Mouse (Mus musculus) kidney, postnatal 0 days (tissue): ENCODE results near the gene Trmt10c. TPM values are rescaled to one million over a fixed set of nuclear protein-coding genes. Genes with fewer than 3 reads are reported as not detected.
A peak's percentile ranks its signal among the peaks of the same experiment; 100 is the strongest.

Experiments used
- ATAC-seq: fragments of 200-750 bp; cut with Nextera tagmentation; replicated peaks from 2 replicates; pipeline ENCODE4 v1.8.0; 2017; ENCODE audit warnings: low read depth, moderate number of reproducible peaks, moderate TSS enrichment, moderate library complexity; ENCODE audit not compliant: low FRiP score
- DNase-seq: peaks from one replicate; pipeline ENCODE4 v3.0.0-alpha.2; 2016; ENCODE audit warnings: low spot score
- H3K27ac ChIP-seq: fragments of 300-500 bp; sonication (generic); 2 replicates; pipeline ENCODE4 v1.5.1; 2014; ENCODE audit warnings: mild to moderate bottlenecking
- H3K27me3 ChIP-seq: fragments of 300-500 bp; sonication (generic); 2 replicates; pipeline ENCODE4 v1.6.1; 2014; ENCODE audit warnings: low read length, mixed read lengths; ENCODE audit not compliant: insufficient read depth
- H3K36me3 ChIP-seq: fragments of 300-500 bp; sonication (generic); 2 replicates; pipeline ENCODE4 v1.6.1; 2014; ENCODE audit warnings: low read length, mixed read lengths; ENCODE audit not compliant: insufficient read depth
- H3K4me1 ChIP-seq: fragments of 300-500 bp; sonication (generic); replicated peaks from 2 replicates; pipeline ENCODE4 v1.6.1; 2014; ENCODE audit warnings: antibody characterized with exemption, low read length, mixed read lengths; ENCODE audit not compliant: insufficient read depth
- H3K4me2 ChIP-seq: fragments of 300-500 bp; sonication (generic); 2 replicates; pipeline ENCODE4 v1.6.1; 2014; ENCODE audit warnings: mild to moderate bottlenecking, low read length, moderate library complexity, mixed read lengths
- H3K4me3 ChIP-seq: fragments of 300-500 bp; sonication (generic); replicated peaks from 2 replicates; pipeline ENCODE4 v1.5.1; 2014; ENCODE audit warnings: low read depth, low read length
- H3K9ac ChIP-seq: fragments of 300-500 bp; sonication (generic); 2 replicates; pipeline ENCODE4 v1.6.1; 2014; ENCODE audit warnings: low read depth, low read length
- H3K9me3 ChIP-seq: fragments of 300-500 bp; sonication (generic); replicated peaks from 2 replicates; pipeline ENCODE4 v1.6.1; 2016; ENCODE audit warnings: low read length, inconsistent platforms, mixed read lengths
- CTCF ChIP-seq: IDR thresholded peaks from 2 replicates; pipeline ENCODE4 v1.5.1; 2016; ENCODE audit warnings: antibody characterized with exemption, low read depth, mild to moderate bottlenecking, moderate library complexity
- WGBS: fragments of 180-500 bp; shearing (Covaris S2); extraction: QIAGEN DNeasy Blood & Tissue Kit; methylation state at CpG from one replicate; pipeline ENCODE4 v1.1.7; 2014; 5-methylcytosine and 5-hydroxymethylcytosine counted together
- polyA plus RNA-seq: library from polyadenylated mRNA; unstranded; fragments of >200 nt; fragmentation: Nextera tagmentation; extraction: Ambion mirVana; gene quantifications from 2 replicates; pipeline ENCODE4 v1.2.1, GENCODE M21; 2015

The Trmt10c gene
- polyA plus RNA-seq, 1 experiment from 2014 or later: 27.5 TPM

- no peaks in the 10 kb centered on the region for H3K9me3 ChIP-seq
- no peak for TF ChIP-seq CTCF
- no peaks in the 10 kb centered on the region for H3K27me3 ChIP-seq
- under 1% methylated on average over 55 of the region's 62 CpGs for WGBS
- H3K27ac ChIP-seq: peak overlapping the region; percentile 94
- peaks cover 8% of the 10 kb centered on the region; the same call in 1 of the 2 replicates for H3K4me1 ChIP-seq
- H3K36me3 ChIP-seq: peaks cover 11% of the 10 kb centered on the region
- H3K4me2 ChIP-seq: peak overlapping the region; percentile 81
- H3K4me3 ChIP-seq: peak overlapping the region; percentile 92
- ATAC-seq (peak; percentile 88), DNase-seq (peak; percentile 66)
- H3K9ac ChIP-seq: peak overlapping the region; percentile 96
Measured at GRCm38 (mm10) chr16:56028722-56029551, 8.7 kb downstream of the Trmt10c start.

- H3K4me3 ChIP-seq: peak overlapping the region; percentile 92
- H3K27ac ChIP-seq: no peak overlapping the region
- DNase-seq (no peak), ATAC-seq (no peak)
- H3K27me3 ChIP-seq: no peaks in the 10 kb centered on the region
- peaks cover 8% of the 10 kb centered on the region; the same call in 1 of the 2 replicates for H3K4me1 ChIP-seq
- H3K9me3 ChIP-seq: no peaks in the 10 kb centered on the region
- peaks cover 7% of the 10 kb centered on the region for H3K36me3 ChIP-seq
- H3K4me2 ChIP-seq: peak overlapping the region; percentile 81
- 26% methylated on average over 12 of the region's 12 CpGs for WGBS
- H3K9ac ChIP-seq: peak overlapping the region; percentile 96
- no peak for TF ChIP-seq CTCF
Measured at GRCm38 (mm10) chr16:56027854-56028629, 9.6 kb downstream of the Trmt10c start.

- Histone ChIP-seq H3K9ac (no peak overlapping the region), H3K4me1 (no peaks in the 10 kb centered on the region), H3K27ac (no peak overlapping the region), H3K9me3 (no peaks in the 10 kb centered on the region), H3K4me3 (no peak overlapping the region), H3K27me3 (no peaks in the 10 kb centered on the region), H3K36me3 (peaks cover 22% of the 10 kb centered on the region), H3K4me2 (no peak overlapping the region)
- TF ChIP-seq CTCF: no peak
- DNase-seq: no peak
- no peak for ATAC-seq
- WGBS: 96% methylated on average over 7 of the region's 7 CpGs
Measured at GRCm38 (mm10) chr16:56019660-56020059, 18.0 kb downstream of the Trmt10c start.

GRCm38 (mm10) chr16:56014076-56014475, 23.5 kb downstream of the Trmt10c start:
- H3K27me3 ChIP-seq: no peaks in the 10 kb centered on the region
- H3K9me3 ChIP-seq: no peaks in the 10 kb centered on the region
- H3K27ac ChIP-seq: no peak overlapping the region
- H3K4me3 ChIP-seq: no peak overlapping the region
- no peaks in the 10 kb centered on the region for H3K4me1 ChIP-seq
- ATAC-seq (no peak), DNase-seq (peak; percentile 24)
- peaks cover 17% of the 10 kb centered on the region for H3K36me3 ChIP-seq
- no peak overlapping the region for H3K4me2 ChIP-seq
- no peak overlapping the region for H3K9ac ChIP-seq
- 64% methylated on average over 7 of the region's 7 CpGs for WGBS
- TF ChIP-seq CTCF: no peak

- ATAC-seq (peak; percentile 57), DNase-seq (no peak)
- H3K9ac ChIP-seq: no peak overlapping the region
- peaks cover 9% of the 10 kb centered on the region for H3K36me3 ChIP-seq
- no peaks in the 10 kb centered on the region for H3K27me3 ChIP-seq
- no peak overlapping the region for H3K4me3 ChIP-seq
- no peaks in the 10 kb centered on the region for H3K4me1 ChIP-seq
- H3K4me2 ChIP-seq: no peak overlapping the region
- TF ChIP-seq CTCF: 0 out of 2 replicates have a peak, but pooled peaks have one; percentile 1
- H3K27ac ChIP-seq: no peak overlapping the region
- 87% methylated on average over 10 of the region's 10 CpGs for WGBS
- H3K9me3 ChIP-seq: no peaks in the 10 kb centered on the region
Measured at GRCm38 (mm10) chr16:56012789-56013743, 24.6 kb downstream of the Trmt10c start.
